Mouse (Mus musculus): ENCODE data around the gene Fzd7. TPM values are rescaled to one million over a fixed set of nuclear protein-coding genes. Genes with fewer than 3 reads are reported as not detected.
A peak's percentile ranks its signal among the peaks of the same experiment; 100 is the strongest.

Gene Fzd7
- polyA plus RNA-seq, 1 experiment from 2014 or later = 12.9 TPM

DNA sequence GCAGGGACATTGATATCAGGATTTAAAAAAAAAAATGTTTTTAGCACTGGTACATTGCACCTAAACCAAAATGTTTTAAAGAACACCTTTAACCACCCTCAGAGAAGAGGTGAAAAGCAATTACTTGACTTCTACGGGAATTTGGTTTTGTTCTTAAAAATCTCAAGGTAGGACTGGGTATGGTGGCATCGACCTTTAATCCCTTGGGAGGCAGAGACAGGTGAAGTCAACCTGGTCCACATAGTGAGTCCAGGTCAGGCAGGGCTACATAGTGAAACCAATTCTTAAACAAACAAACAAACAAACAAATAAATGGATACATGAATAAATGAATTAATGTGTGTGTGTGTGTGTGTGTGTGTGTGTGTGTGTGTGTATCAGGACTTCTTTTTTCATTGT lies 22.1 kb downstream of the Fzd7 start:
- 73% methylated on average over 2 of the region's 2 CpGs for WGBS
- Histone ChIP-seq H3K4me2 (ENCODE audit: low read depth, low read length) (no peak overlapping the region), H3K9me3 (ENCODE audit: control insufficient read depth, low read length) (no peaks in the 10 kb centered on the region), H3K27me3 (ENCODE audit: control insufficient read depth, insufficient read depth, low read depth, low read length) (no peaks in the 10 kb centered on the region), H3K9ac (ENCODE audit: low read length) (no peak overlapping the region), H3K4me3 (ENCODE audit: low read length) (no peak overlapping the region), H3K27ac (ENCODE audit: low read length) (no peak overlapping the region), H3K4me1 (replicated peaks; ENCODE audit: control insufficient read depth, insufficient read depth, low read length) (peaks cover 18% of the 10 kb centered on the region), H3K36me3 (ENCODE audit: control insufficient read depth, insufficient read depth, low read length) (no peaks in the 10 kb centered on the region)
- ATAC-seq (ENCODE audit: low read depth) = no peak

DNA sequence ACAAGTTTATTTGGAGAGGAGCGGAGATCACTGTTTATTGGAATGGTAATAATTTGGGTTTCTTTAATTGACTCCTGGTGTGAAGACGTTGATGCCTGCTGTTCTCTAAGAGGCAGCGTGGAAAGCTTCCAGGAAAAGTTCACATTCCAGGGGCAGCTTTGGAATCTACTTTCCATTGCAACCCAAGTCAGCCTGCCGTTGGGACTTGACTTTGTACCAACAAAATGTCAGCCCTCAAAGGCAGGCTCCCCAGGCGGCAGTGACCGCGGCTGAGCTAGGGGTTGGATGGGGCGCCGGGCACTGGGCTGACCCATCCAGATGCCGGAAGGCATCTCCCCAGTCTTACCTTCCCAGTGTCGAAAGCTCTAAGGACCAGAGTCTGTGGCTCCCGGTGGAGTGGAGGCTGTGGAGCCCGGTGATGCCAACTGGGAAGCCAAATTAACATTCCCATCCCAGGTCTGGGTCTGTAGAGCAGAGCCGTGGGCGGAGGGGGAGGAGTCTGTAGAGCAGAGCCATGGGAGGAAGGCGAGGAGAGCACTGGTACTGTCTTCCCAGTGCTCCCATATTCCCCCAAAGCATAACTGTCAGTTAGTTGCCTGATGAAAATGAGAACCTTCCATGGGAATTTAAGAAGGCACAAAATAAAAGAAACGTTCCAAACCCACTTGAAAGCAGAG lies 26.4 kb downstream of the Fzd7 start:
- Histone ChIP-seq H3K27me3 (ENCODE audit: control insufficient read depth, insufficient read depth, low read depth, low read length) (no peaks in the 10 kb centered on the region), H3K36me3 (ENCODE audit: control insufficient read depth, insufficient read depth, low read length) (no peaks in the 10 kb centered on the region), H3K9ac (ENCODE audit: low read length) (no peak overlapping the region), H3K4me2 (ENCODE audit: low read depth, low read length) (peak overlapping the region; percentile 41), H3K27ac (ENCODE audit: low read length) (peak overlapping the region; percentile 87), H3K4me1 (replicated peaks; ENCODE audit: control insufficient read depth, insufficient read depth, low read length) (peaks cover 18% of the 10 kb centered on the region), H3K4me3 (ENCODE audit: low read length) (no peak overlapping the region), H3K9me3 (ENCODE audit: control insufficient read depth, low read length) (no peaks in the 10 kb centered on the region)
- WGBS = 28% methylated on average over 17 of the region's 17 CpGs
- ATAC-seq (ENCODE audit: low read depth) = peak; percentile 86

DNA sequence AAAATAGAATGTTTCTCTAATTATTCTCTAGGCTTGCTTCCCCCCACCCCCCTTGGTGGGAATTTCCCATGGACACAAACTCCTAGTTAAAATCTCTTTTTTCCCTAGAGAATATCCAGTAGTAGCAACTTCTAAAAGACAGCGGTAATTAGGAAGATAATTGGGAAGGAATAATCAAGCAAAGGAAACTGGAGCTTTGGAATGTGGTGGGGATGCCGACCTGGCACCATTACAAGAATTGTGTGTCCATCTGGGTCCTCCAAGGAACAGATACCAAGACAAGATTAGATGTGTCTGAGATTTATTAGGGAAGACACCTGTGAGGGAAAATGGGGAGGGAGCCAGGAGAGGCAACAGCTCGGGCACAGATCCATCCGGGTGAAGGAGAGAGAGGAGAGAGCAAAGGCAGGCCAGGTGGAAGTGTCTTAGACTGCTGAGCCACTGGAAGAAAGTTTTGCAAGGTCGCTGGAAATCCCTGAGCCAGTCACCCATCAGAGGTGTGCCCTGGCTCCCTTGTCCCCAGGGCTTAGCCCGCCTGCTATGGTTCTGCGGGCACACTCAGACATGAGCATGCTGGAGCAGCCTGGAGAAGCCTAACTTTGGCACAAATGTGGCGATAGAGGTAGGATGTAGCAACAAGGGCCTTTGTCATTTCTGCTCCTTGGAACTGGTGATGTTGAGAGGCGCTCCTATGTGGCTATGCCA lies 29.5 kb downstream of the Fzd7 start:
- Histone ChIP-seq H3K27me3 (ENCODE audit: control insufficient read depth, insufficient read depth, low read depth, low read length) (no peaks in the 10 kb centered on the region), H3K36me3 (ENCODE audit: control insufficient read depth, insufficient read depth, low read length) (no peaks in the 10 kb centered on the region), H3K9me3 (ENCODE audit: control insufficient read depth, low read length) (no peaks in the 10 kb centered on the region), H3K27ac (ENCODE audit: low read length) (no peak overlapping the region), H3K4me2 (ENCODE audit: low read depth, low read length) (no peak overlapping the region), H3K4me1 (replicated peaks; ENCODE audit: control insufficient read depth, insufficient read depth, low read length) (peaks cover 23% of the 10 kb centered on the region), H3K9ac (ENCODE audit: low read length) (no peak overlapping the region), H3K4me3 (ENCODE audit: low read length) (no peak overlapping the region)
- ATAC-seq (ENCODE audit: low read depth) = no peak
- WGBS = 66% methylated on average over 9 of the region's 9 CpGs

DNA sequence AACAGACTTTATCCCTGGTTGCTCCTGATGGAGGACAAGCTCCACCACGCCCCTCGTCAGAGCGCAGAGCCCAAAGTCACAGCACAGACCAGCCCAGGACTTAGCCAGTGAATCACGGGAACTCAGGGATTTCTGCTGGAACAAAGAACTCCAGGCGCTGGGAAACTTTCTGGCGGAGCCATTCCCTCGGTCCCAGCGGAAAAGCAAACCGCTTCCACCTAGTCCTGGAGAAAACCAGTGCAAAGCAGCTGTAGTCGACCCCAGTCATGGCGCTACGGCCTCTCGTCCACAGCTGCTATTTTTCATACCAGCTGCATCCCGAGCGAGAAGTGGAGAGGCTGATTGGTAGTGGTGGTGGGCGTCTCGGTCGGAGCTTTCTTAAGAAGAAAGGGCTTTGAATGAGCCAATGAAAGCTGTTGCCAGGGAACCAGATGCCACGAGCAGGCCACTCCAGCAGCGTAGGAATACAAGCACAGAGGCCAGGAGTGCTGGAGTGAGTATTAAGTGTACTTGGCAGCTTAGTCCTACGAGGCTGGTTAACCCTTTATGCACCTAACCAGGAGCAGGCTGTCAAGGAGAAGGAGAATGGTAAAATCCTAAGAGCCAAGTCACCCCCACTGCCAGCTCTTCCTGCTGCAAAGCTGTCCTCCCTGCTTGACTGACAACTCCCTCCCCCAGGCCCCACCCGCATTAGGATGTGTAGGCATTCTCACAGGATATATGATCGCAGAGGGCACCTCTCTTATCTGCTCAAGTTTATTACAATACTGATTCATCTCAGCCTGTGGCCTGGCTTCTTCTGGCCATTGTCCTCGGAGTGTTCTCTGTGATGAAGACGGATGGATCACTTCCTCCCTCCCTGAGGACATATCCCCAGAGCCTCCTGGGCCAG lies 34.0 kb downstream of the Fzd7 start, which contains the start of gene Gm973:
Gene Gm973, plus strand, starts transcription at position 239 of the 892 bp plus-strand sequence.
- peak; percentile 95 for ATAC-seq (ENCODE audit: low read depth)
- H3K9ac ChIP-seq (ENCODE audit: low read length) = peak within 1 kb of the TSS; percentile 55
- H3K4me2 ChIP-seq (ENCODE audit: low read depth, low read length) = peak within 1 kb of the TSS; percentile 49
- H3K27me3 ChIP-seq (ENCODE audit: control insufficient read depth, insufficient read depth, low read depth, low read length) = no peaks in the 10 kb centered on the region
- H3K36me3 ChIP-seq (ENCODE audit: control insufficient read depth, insufficient read depth, low read length) = no peaks in the 10 kb centered on the region
- WGBS = 3% methylated on average over 25 of the region's 25 CpGs
- H3K27ac ChIP-seq (ENCODE audit: low read length) = peak within 1 kb of the TSS; percentile 92
- H3K4me1 ChIP-seq (replicated peaks; ENCODE audit: control insufficient read depth, insufficient read depth, low read length) = peaks cover 25% of the 10 kb centered on the region
- H3K4me3 ChIP-seq (ENCODE audit: low read length) = peak within 1 kb of the TSS; percentile 44
- no peaks in the 10 kb centered on the region for H3K9me3 ChIP-seq (ENCODE audit: control insufficient read depth, low read length)

DNA sequence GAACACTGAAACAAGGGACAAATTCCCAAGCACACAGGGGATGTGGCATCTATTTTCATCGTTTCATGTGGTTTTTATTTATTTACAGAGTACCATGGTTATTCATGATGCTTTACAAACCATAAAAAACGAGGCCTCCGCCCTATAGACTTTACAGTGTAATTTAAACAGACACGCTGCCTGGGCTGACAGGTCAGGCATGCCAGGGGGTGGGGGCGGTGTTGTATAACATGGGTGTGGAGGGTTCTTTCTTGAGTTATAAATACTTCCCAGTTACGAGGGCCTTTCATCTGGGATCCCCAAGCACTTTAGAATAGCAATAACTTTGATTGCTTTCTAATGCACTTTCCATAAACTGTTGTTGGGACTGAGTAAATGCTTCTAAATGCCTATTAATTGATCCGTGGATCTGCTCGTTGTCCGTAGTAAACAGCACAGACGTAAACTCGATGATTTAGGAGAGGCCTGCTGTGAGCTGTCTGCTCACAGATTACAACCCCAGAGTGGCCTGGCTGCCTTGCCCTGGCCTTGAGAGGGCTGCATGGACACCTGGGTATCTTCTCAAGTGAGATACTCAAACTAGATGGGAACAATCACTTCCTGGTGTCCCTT lies 38.1 kb downstream of the Fzd7 start:
- Histone ChIP-seq H3K4me1 (replicated peaks; ENCODE audit: control insufficient read depth, insufficient read depth, low read length) (peaks cover 26% of the 10 kb centered on the region), H3K4me2 (ENCODE audit: low read depth, low read length) (no peak overlapping the region), H3K9ac (ENCODE audit: low read length) (no peak overlapping the region), H3K27me3 (ENCODE audit: control insufficient read depth, insufficient read depth, low read depth, low read length) (no peaks in the 10 kb centered on the region), H3K27ac (ENCODE audit: low read length) (no peak overlapping the region), H3K4me3 (ENCODE audit: low read length) (no peak overlapping the region), H3K9me3 (ENCODE audit: control insufficient read depth, low read length) (no peaks in the 10 kb centered on the region), H3K36me3 (ENCODE audit: control insufficient read depth, insufficient read depth, low read length) (no peaks in the 10 kb centered on the region)
- ATAC-seq (ENCODE audit: low read depth) = no peak
- 29% methylated on average over 11 of the region's 11 CpGs for WGBS

DNA sequence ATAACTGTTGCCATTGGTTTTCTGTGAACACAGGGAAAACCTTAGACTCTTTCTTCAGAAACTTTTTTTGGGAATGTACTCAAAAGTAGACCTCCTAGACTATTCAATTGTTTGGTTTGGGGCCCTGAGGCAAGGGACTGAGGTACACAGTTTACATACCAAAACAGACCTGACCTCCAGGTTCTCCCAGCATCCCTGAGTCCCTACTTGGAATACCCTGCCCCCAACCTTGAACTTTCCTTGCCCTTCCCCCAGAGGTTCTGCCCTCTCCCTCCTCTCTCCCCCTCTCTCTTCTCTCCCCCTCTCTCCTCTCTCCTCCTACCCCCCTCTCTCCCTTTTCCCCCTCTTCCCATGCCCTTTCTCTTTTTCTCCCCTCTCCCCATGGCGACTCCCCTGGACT lies 40.2 kb downstream of the Fzd7 start:
- ATAC-seq (ENCODE audit: low read depth) = no peak
- Histone ChIP-seq H3K9me3 (ENCODE audit: control insufficient read depth, low read length) (no peaks in the 10 kb centered on the region), H3K27me3 (ENCODE audit: control insufficient read depth, insufficient read depth, low read depth, low read length) (no peaks in the 10 kb centered on the region), H3K36me3 (ENCODE audit: control insufficient read depth, insufficient read depth, low read length) (no peaks in the 10 kb centered on the region), H3K9ac (ENCODE audit: low read length) (no peak overlapping the region), H3K4me1 (replicated peaks; ENCODE audit: control insufficient read depth, insufficient read depth, low read length) (peaks cover 14% of the 10 kb centered on the region), H3K4me2 (ENCODE audit: low read depth, low read length) (no peak overlapping the region), H3K4me3 (ENCODE audit: low read length) (no peak overlapping the region), H3K27ac (ENCODE audit: low read length) (no peak overlapping the region)
- whole genome bisulfite sequencing = 50% methylated on average over 1 of the region's 1 CpGs

DNA sequence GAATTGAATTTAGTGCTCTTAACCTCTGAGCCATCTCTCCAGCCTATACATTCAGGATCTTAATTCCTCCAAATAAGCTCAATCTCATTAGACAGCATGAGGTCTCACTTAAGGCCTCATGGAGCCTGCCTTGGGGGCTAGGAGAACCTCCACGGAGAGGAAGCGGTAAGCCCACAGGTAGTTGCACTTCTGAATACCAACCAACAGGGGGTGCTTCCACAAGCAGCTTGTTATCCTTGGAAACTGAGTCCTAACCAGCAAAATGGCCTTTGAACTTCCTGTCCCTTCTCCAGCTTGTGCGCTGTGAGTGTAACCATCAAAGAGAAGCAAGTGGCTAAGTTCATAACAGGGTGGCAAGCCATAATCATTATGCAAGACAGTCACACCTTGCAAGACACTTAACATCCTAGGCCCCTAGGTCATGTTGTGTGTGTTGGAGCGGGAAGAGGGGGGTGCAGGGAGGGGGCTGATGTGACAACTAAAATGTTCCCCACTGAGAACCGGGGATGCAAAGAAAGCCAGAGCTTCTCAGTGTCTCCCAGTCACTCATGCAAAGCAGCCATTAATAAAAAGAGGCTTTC lies 41.2 kb downstream of the Fzd7 start:
- Histone ChIP-seq H3K9me3 (ENCODE audit: control insufficient read depth, low read length) (no peaks in the 10 kb centered on the region), H3K4me2 (ENCODE audit: low read depth, low read length) (no peak overlapping the region), H3K4me3 (ENCODE audit: low read length) (no peak overlapping the region), H3K27me3 (ENCODE audit: control insufficient read depth, insufficient read depth, low read depth, low read length) (no peaks in the 10 kb centered on the region), H3K9ac (ENCODE audit: low read length) (no peak overlapping the region), H3K27ac (ENCODE audit: low read length) (no peak overlapping the region), H3K36me3 (ENCODE audit: control insufficient read depth, insufficient read depth, low read length) (no peaks in the 10 kb centered on the region), H3K4me1 (replicated peaks; ENCODE audit: control insufficient read depth, insufficient read depth, low read length) (peaks cover 13% of the 10 kb centered on the region)
- 78% methylated on average over 5 of the region's 5 CpGs for WGBS
- no peak for ATAC-seq (ENCODE audit: low read depth)

DNA sequence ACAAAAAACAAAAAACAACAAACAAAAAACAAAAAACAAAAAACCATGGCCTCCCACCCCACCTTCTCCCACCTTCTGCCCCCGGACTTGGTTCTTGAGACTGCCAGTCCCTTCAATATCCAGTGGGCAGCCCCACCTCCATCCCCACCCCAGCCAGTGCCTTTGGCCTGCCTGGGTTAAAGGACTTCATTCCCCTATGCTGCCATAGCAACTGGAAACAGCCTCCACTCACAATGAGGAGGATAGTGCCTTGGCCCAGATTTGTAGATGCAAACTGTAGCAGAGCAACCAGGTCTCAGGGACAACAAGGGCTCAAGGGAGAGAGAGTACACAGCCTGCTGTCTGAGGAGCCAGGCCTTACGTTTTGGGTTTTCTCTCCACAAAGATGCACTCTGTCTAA lies 41.8 kb downstream of the Fzd7 start:
- no peak overlapping the region for H3K4me3 ChIP-seq (ENCODE audit: low read length)
- no peaks in the 10 kb centered on the region for H3K27me3 ChIP-seq (ENCODE audit: control insufficient read depth, insufficient read depth, low read depth, low read length)
- H3K4me2 ChIP-seq (ENCODE audit: low read depth, low read length) = no peak overlapping the region
- no peaks in the 10 kb centered on the region for H3K36me3 ChIP-seq (ENCODE audit: control insufficient read depth, insufficient read depth, low read length)
- H3K9me3 ChIP-seq (ENCODE audit: control insufficient read depth, low read length) = no peaks in the 10 kb centered on the region
- no peak overlapping the region for H3K27ac ChIP-seq (ENCODE audit: low read length)
- H3K4me1 ChIP-seq (replicated peaks; ENCODE audit: control insufficient read depth, insufficient read depth, low read length) = peaks cover 13% of the 10 kb centered on the region
- no peak for ATAC-seq (ENCODE audit: low read depth)
- H3K9ac ChIP-seq (ENCODE audit: low read length) = no peak overlapping the region
- WGBS = 57% methylated on average over 2 of the region's 2 CpGs

All from lung, embryonic 16.5 days (tissue).